Mouse (Mus musculus) urinary bladder, adult 2 months (tissue): Measurements from ENCODE around the gene Olfr1150-ps1. TPM values are rescaled to one million over a fixed set of nuclear protein-coding genes. Genes with fewer than 3 reads are reported as not detected.

Experiments used
- DNase-seq: peaks from one replicate; pipeline ENCODE4 v3.0.0; 2022; ENCODE audit warnings: low spot score
- polyA plus RNA-seq: library from polyadenylated mRNA; depleted of rRNA; stranded (reverse); fragments of >200 nt; gene quantifications from 2 replicates; pipeline ENCODE4 v1.2.3, GENCODE M21; 2012; rRNA removed

The Olfr1150-ps1 gene
- not detected in 2 replicates for polyA plus RNA-seq

DNA sequence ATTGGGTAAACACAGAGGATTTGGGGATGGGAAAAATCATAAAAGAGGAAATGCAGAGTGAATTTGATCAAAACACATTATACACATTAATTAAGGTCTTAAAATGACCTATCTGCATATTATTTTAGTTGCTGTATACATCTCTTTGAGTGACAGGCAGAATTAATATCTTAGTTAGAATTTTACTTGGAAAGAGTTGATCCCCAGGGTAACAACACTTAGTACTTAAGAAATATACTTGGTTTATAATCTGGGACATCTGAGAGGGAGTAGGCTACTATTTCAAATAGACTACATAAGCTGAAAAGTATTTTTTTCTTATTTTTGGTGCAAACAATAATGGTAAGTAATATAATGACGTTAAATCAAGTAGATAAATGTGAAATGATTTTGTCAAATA is at the start of gene Olfr1150-ps1:
Olfr1150-ps1 (plus strand) TSS at position 301 of the 400 bp plus-strand sequence.
- no peak for DNase-seq

DNA sequence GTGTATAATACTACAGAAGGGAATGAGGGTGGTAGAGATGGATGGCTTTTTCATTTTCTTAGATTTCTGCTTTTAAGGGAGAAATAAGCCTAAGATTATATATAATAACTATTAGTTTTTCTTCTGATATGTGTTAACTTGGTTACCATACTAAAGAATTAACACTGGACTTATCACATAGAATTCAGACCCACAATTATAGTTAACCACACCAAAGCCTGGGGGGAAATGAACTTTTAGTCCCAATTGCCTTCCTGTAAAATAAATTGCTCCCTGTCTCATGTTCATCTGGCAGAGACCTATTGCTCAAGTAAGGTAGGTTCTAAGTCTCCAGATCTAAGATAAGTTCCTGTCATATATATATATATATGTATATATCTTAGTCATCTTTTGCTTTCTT is 43.5 kb upstream of the Olfr1150-ps1 start, which contains the start of gene Olfr1143:
Olfr1143 (plus strand) TSS at position 301 of the 400 bp plus-strand sequence.
- no peak for DNase-seq

DNA sequence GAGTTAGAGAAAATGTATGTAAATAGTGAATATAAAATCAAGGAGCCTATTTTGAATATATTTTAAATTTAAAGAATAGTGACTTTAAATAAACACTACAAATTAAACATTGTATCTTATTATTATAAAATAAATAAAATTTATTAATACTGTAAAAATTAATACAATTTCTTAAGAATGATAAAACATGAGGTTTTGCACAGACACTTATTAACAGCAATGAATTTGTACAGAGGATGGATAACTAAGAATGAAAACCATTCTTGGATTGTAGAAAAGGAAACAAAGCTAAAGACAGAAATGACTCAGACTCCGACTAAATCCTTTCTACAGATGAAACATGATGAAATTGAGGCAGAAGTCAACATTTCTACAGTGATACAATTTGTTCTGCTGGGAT is 34.3 kb upstream of the Olfr1150-ps1 start, which contains the start of gene Olfr1145:
Olfr1145 (plus strand) TSS at position 301 of the 400 bp plus-strand sequence.
- DNase-seq = no peak

DNA sequence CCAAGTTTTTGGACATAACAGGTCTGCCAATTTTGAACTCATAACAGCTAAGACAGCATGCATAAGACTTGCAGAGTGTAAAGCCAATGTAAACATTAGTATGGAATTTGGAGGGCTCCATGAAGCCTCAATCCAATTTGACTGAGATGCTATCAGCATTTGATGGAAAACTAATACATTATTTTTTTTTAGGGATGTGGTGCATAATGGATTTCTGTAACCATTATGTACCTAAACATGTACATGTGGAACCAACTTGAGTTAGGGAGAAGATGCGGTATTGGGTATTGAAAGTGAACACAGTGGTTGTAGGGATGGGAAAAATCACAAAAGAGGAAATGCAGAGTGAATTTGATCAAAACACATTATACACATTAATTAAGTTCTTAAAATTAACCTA is 13.6 kb upstream of the Olfr1150-ps1 start, which contains the start of gene Olfr1148:
Olfr1148 (plus strand) TSS at position 301 of the 400 bp plus-strand sequence.
- no peak for DNase-seq

GRCm38 (mm10) chr2:87855562-87855961 is 11.8 kb downstream of the Olfr1150-ps1 start, which contains the start of gene Olfr1151:
Gene Olfr1151, plus strand, starts transcription at chr2:87855862.
- DNase-seq = no peak

GRCm38 (mm10) chr2:87866192-87866591 is 22.4 kb downstream of the Olfr1150-ps1 start, which contains the start of gene Olfr1152:
Gene Olfr1152, plus strand, starts transcription at chr2:87866492.
- no peak for DNase-seq

- DNase-seq = no peak
Measured at GRCm38 (mm10) chr2:87894662-87895061, 50.9 kb downstream of the Olfr1150-ps1 start, which contains the start of gene Olfr1153. Gene Olfr1153, plus strand, starts transcription at chr2:87894962.

Other genes starting within 250 kb of the Olfr1150-ps1 start
- not detected in 2 replicates for gene Olfr1130, start 237.8 kb upstream of the Olfr1150-ps1 start, polyA plus RNA-seq
- gene Olfr1131, start 216.9 kb upstream of the Olfr1150-ps1 start, polyA plus RNA-seq = not detected in 2 replicates
- gene Olfr1132, start 206.5 kb upstream of the Olfr1150-ps1 start, polyA plus RNA-seq = not detected in 2 replicates
- gene Olfr1133, start 196.6 kb upstream of the Olfr1150-ps1 start, polyA plus RNA-seq = not detected in 2 replicates
- not detected in 2 replicates for gene Olfr1134, start 185.5 kb upstream of the Olfr1150-ps1 start, polyA plus RNA-seq
- gene Olfr1135, start 170.3 kb upstream of the Olfr1150-ps1 start, polyA plus RNA-seq = not detected in 2 replicates
- gene Olfr1136, start 150.0 kb upstream of the Olfr1150-ps1 start, polyA plus RNA-seq = not detected in 2 replicates
- not detected in 2 replicates for gene Olfr1137, start 130.8 kb upstream of the Olfr1150-ps1 start, polyA plus RNA-seq
- gene Olfr1138, start 104.0 kb upstream of the Olfr1150-ps1 start, polyA plus RNA-seq = not detected in 2 replicates
- not detected in 2 replicates for gene Olfr1140, start 100.2 kb upstream of the Olfr1150-ps1 start, polyA plus RNA-seq
- not detected in 2 replicates for gene Olfr1141, start 90.0 kb upstream of the Olfr1150-ps1 start, polyA plus RNA-seq
- gene Olfr152, start 64.5 kb upstream of the Olfr1150-ps1 start, polyA plus RNA-seq = not detected in 2 replicates
- gene Olfr1143, start 43.4 kb upstream of the Olfr1150-ps1 start, polyA plus RNA-seq = not detected in 2 replicates
- gene Olfr1145, start 34.2 kb upstream of the Olfr1150-ps1 start, polyA plus RNA-seq = not detected in 2 replicates
- not detected in 2 replicates for gene Olfr1148, start 13.5 kb upstream of the Olfr1150-ps1 start, polyA plus RNA-seq
- not detected in 2 replicates for gene Olfr1151, start 11.9 kb downstream of the Olfr1150-ps1 start, polyA plus RNA-seq
- not detected in 2 replicates for gene Olfr1152, start 22.5 kb downstream of the Olfr1150-ps1 start, polyA plus RNA-seq
- gene Olfr1153, start 51.0 kb downstream of the Olfr1150-ps1 start, polyA plus RNA-seq = not detected in 2 replicates
- gene Olfr1154, start 61.2 kb downstream of the Olfr1150-ps1 start, polyA plus RNA-seq = not detected in 2 replicates
- not detected in 2 replicates for gene Olfr1155, start 101.1 kb downstream of the Olfr1150-ps1 start, polyA plus RNA-seq
- not detected in 2 replicates for gene Olfr1156, start 109.1 kb downstream of the Olfr1150-ps1 start, polyA plus RNA-seq
- not detected in 2 replicates for gene Olfr1157, start 124.3 kb downstream of the Olfr1150-ps1 start, polyA plus RNA-seq
- gene Olfr74, start 130.7 kb downstream of the Olfr1150-ps1 start, polyA plus RNA-seq = not detected in 2 replicates
- not detected in 2 replicates for gene Olfr1158, start 146.1 kb downstream of the Olfr1150-ps1 start, polyA plus RNA-seq
- not detected in 2 replicates for gene Olfr1160, start 164.3 kb downstream of the Olfr1150-ps1 start, polyA plus RNA-seq
- not detected in 2 replicates for gene Olfr1161, start 178.8 kb downstream of the Olfr1150-ps1 start, polyA plus RNA-seq
- not detected in 2 replicates for gene Olfr73, start 193.7 kb downstream of the Olfr1150-ps1 start, polyA plus RNA-seq
- not detected in 2 replicates for gene Olfr1162, start 207.1 kb downstream of the Olfr1150-ps1 start, polyA plus RNA-seq
- not detected in 2 replicates for gene Olfr1163, start 227.8 kb downstream of the Olfr1150-ps1 start, polyA plus RNA-seq
- gene Olfr1164, start 250.0 kb downstream of the Olfr1150-ps1 start, polyA plus RNA-seq = not detected in 2 replicates